Mouse (Mus musculus) urinary bladder, postnatal 14 days (tissue): ENCODE data around the gene Shisal2a.

Experiments
- DNase-seq: peaks from one replicate; pipeline ENCODE4 v3.0.0; 2021; ENCODE audit warnings: low spot score

The Shisal2a gene

GRCm38 (mm10) chr4:108337817-108338216 is 45.3 kb downstream of the Shisal2a start:
- DNase-seq = no peak

- no peak for DNase-seq
These were observed 46.4 kb downstream of the Shisal2a start for GRCm38 (mm10) chr4:108336765-108337164.

GRCm38 (mm10) chr4:108335413-108335812 is 47.7 kb downstream of the Shisal2a start:
- no peak for DNase-seq

- DNase-seq = no peak
These were observed 51.1 kb downstream of the Shisal2a start for GRCm38 (mm10) chr4:108332041-108332440.

GRCm38 (mm10) chr4:108329840-108330239 is 53.3 kb downstream of the Shisal2a start:
- no peak for DNase-seq

GRCm38 (mm10) chr4:108327730-108328484 is 55.2 kb downstream of the Shisal2a start, which contains the start of gene Coa7:
Gene Coa7 (plus strand): TSS chr4:108328140.
- DNase-seq = peak; percentile 98

- DNase-seq = no peak
These were observed 56.0 kb downstream of the Shisal2a start for GRCm38 (mm10) chr4:108327071-108327579.

- no peak for DNase-seq
These were observed 59.6 kb downstream of the Shisal2a start for GRCm38 (mm10) chr4:108323588-108323987.

GRCm38 (mm10) chr4:108320627-108321380 is 62.3 kb downstream of the Shisal2a start:
- DNase-seq = no peak

GRCm38 (mm10) chr4:108319747-108320146 is 63.4 kb downstream of the Shisal2a start:
- DNase-seq = no peak

GRCm38 (mm10) chr4:108318649-108319615 is 64.2 kb downstream of the Shisal2a start:
- DNase-seq = no peak
